Mouse (Mus musculus): Measurements from ENCODE around the gene 1700001L19Rik.
"Not testable (repeated sequence)": the region's sequence is repeated elsewhere in the genome, so short reads cannot be mapped to it uniquely, and the experiment has no call there.

Gene 1700001L19Rik

DNA sequence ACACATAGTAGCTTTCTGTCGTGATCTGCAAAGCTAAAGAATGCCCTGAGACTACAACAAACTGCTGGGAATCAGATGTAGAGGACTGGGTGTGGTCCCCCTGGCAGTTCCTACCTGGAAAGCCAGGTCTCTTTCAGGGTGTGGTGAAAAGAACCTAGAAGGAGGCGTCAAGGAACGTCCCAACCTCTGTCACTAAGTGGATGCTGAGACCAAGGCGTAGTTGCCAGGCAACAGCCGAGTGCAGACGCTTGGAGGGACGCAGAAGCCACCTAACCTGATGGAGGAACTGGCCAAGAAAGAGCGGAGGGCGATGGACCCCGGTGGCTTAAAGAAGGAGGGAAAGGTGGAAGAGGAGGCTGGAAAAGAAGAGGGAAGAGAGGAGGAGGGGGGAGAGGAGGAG is at the start of gene 1700001L19Rik:
TSS of gene 1700001L19Rik (plus strand) at position 223 of the 400 bp plus-strand sequence.
- DNase-seq, result no peak

DNA sequence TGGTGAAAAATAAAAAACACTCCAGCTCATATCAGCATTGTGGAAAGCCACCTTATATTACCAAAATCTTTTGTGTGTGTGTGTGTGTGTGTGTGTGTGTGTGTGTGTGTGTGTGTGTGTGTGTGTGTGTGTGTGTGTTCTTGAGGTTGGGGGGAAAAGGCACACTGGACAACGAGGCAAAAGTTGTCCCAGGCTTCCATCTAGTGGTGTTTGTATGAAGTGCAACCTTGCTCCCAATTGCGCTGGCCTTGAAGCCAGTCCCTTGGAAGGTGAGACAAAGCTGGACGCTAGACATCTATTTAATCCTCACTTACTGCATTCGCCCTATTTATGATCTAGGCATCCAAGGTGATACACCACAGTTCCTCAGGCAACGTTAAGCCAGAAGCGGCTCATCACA is 43.8 kb upstream of the 1700001L19Rik start:
- not testable (repeated sequence) for DNase-seq

DNA sequence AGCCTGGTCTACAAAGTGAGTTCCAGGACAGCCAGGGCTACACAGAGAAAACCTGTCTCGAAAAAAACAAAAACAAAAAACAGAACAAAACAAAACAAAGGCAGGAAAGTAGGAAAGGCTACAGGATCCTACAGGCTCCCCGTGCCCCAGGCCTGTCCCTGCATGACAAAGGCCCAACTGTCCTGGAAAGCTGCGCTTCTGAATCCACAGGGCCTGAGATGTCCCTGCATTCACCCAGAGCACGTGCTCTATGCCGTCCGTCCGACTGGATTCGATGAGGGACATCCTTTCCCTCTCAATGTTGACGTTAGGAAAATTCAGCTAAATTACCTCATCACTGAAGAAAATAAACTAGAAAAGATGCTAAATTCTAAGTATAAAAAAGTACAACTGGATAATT is 29.1 kb upstream of the 1700001L19Rik start:
- DNase-seq, result no peak

DNA sequence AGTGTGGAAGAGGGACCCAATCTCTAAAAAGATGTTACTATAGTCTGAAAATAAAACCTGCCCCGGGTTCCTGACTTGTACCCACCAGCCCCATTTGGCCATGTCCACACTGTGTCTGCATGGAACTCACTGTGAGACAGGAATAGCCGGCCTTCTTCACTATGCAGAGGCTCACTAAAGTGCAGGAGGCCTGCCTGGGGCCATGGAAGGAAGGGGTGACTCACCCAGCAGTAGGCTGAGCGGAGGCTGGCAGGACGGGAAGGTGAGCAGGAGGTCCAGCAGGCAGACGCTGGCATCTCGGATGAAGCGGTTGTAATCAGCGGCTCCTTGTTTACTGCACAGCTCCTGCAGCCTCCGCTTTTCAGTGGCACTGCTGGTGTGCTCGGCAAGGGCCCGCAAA is 28.7 kb upstream of the 1700001L19Rik start:
- no peak for DNase-seq

DNA sequence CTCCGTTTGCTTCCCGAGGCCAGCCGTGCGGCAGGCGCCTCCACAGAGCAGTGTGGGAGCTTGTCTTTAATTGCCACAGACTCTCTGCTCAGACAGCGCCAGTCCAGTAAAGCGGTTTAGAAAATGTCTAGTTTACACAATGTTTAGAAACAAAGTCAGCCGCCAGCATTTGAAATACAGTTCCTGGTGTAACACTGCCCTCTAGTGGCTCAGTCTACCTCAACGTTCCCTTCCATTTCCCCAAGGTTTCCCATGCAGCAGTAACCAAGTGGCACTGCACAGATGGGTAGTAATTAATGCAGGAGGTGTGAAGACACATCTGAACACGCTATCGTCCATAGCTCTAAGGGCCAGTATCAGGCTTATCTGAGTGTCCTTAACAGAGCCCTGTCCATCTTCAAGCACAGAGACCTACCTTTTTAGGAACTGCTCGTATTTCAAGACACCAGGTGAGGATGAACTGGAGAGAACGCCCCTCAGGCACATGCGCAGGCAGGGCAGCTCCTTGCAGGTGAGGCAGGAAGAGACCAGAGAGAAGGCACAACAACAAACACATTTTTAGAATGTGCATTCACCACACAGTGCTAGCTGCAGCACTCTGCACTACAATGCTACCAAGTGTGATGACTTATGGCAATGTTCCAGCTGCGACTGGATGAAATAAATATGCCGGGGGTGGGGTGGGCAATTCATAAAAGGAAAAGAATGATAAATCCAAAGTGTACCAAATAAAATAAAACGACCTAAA is 27.5 kb upstream of the 1700001L19Rik start:
- peak; percentile 26 for DNase-seq

DNA sequence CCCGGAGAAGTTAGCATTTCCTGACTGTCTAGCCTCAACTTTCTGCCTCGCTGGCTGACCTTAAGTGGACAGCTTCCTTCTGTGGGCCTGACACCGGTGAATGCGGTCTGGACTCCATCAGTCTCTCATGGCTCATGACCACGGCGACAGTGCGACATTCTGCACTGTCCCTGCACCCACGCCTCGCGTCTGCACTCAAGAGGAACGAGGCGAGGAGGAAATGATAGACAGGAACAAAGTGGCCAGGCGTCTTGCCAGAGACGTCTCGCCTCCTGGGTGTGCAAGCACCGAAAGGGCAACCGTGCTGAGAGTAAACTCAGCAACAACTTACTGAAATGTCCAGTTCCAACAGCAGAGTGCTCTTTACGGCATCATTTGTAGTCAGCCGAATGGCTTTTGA is 25.0 kb upstream of the 1700001L19Rik start:
- DNase-seq, result no peak

DNA sequence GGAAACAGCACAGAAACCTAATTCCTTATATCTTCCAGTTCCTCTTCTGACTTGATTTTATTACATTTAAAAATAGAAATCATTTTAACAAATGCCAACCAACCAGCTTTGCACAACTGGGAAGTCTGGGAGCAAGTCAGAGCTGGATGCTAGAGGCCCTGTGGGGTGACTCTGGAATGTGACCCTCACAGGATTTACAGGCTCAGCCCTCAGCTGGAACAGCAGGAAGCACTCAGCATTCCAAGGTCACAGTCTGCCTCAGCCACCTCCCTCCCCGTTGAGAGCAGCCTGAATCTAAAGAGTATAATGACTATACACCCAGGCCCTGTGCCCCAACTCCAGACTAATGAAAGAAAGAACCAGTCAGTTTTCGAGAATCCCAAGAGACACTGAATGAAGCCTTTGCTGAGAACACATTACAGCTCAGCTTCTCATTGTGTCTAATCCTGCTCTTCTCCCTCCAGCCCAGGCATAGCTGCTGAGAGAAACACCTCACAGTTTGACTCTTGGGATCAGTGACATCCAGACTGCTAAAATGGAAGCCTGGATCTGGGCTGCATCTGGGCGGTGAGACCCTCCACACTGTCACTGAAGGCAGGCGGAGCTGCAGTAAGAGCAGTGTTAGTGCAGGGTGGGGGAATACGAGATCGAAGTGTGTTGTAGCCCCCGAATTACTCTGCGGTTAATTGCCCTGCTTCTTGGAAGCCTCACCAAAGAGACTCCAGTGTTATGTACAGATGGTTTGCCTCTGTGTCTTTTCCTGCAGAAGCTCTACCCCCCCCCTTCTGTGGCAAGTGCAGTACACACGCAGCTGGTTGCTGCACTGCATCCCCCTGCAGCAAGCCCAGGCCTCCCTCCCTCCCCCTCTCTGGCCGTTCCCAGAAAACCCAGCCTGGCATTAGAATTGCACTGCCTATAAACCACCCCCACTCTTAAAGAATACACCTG is 24.0 kb upstream of the 1700001L19Rik start:
- DNase-seq, result no peak

DNA sequence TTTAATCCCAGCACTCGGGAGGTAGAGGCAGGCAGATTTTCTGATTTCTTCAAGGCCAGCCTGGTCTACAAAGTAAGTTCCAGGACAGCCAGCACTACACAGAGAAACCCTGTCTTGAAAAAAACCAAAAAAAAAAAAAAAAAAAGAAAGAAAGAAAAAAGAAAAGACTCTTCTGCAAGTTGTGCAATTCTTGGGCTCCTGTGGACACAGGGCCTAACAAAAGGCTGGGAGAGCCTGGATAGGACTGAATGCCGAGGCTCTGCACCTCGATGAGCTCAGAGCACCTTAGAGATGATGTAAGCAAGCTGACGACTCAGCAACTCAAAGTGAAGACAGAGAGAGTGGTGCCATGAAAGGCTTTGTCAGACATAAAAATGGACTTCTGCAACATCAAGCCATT is 22.8 kb upstream of the 1700001L19Rik start:
- no peak for DNase-seq

DNA sequence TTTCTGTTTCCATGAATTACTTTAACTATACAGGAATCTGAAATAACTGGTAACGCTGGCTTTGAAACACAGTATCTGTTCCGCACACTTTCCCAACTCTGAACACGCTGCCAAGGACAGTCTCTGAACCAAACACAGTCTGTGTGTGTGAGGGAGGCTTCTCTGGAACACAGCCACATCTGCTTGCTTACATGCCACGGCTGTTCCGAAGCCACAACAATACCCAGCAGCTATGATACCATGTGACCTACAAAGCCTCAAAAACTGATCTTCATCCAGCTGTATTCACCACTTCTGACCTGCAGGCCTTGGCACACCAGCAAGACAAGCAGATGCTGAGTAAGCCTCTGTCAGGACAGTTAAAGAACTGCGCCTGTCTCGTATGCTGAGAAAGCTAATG is 19.3 kb upstream of the 1700001L19Rik start:
- DNase-seq, result no peak

DNA sequence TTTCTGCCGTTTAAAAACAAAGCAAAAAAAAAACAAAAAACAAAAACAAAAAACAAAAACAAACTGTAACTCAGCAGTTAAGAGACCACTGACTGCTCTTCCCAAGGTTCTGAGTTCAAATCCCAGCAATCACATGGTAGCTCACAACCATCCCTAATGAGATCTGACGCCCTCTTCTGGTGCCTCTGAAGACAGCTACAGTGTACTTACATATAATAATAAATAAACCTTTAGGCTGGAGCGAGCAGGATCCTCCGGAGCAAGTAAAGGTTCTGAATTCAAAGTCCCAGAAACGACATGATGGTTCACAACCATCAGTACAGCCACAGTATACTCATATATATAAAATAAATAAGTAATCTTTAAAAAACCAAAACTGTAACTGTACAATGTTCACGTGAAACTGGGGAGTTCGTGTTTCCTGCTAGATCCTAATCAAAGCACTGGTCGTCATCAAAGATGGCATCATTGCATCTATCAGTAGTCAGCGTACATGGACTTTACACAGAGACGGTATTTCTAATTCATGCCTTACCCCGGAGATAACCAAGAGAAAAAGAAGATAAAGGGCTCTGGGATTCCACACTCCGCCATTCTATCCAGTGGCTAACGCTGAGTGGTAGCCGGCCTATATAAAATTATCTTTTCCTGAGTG is 16.0 kb upstream of the 1700001L19Rik start:
- no peak for DNase-seq

DNA sequence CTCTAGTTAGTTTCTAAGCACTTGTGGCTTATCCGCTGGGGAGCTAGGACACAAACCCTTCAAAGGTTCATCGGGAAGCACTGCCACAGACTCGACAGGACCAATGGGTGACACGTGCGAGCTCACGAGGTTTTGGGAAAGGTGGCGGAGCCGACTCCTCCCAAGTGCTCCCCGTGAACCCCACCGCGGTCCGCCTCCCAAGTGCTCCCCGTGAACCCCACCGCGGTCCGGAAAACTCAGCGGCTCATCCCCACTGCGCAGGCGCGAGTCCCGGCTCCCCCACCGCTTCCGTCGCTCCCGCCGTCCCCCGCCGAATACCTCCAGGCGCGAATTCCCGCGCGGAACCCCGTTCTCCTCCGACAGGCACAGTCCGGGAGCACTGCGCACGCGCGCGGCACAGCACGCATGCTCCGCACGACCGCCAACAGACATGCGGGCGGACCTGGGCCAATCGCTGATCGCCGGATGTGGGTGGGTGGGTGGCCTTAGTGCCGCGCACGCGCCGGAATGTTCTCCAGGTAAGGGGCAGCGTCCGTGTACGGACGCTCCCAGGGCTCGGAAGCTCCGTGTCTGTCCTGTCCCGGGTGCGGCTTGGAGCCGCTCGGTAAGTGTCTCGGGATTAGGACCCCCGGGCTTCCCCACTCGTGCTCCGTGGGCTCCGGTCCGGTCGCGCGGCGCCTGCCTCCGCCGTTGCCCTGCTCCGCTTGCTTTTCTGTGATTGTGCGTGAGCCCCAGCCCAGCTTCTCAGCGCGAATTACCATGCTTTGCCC is 15.3 kb upstream of the 1700001L19Rik start, which contains the start of the genes Mtrr and Fastkd3:
TSS of gene Mtrr (minus strand) at position 403 of the 770 bp plus-strand sequence.
TSS of gene Fastkd3 (plus strand) at position 488 of the 770 bp plus-strand sequence.
- DNase-seq, result peak; percentile 98

DNA sequence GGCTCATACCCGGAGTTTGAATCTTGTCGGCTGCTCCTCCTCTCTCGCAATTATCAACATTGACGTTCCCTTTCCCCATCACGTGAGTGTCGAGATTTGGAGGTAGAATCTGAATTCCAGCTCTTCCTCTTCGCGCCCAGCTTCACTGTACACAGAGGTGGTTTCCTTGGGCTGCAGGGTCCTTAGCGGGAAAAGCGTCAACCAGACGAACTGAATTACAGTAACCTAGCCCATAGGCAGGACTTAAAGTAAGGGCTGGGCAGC is 14.8 kb upstream of the 1700001L19Rik start:
- peak; percentile 15 for DNase-seq

DNA sequence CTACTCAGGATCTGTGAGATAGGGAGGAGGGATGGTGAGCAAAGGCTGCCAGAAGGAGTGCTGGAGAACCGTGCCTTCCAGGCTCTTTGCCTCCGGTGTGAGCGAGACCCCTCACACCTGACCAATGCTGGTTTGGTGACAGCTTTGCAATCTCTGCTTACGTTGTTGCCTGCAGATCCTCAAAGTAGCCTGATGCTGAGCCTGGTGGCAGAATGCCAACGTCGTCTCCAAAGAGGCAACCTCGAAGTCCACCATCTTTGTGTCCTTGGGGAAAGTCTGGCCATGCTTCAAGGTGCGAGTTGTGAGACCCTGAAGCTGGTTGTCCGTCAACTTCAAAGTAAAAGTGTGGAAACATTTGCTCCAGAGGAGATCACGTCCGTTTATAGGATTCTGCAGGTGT is 13.3 kb upstream of the 1700001L19Rik start:
- DNase-seq, result no peak

DNA sequence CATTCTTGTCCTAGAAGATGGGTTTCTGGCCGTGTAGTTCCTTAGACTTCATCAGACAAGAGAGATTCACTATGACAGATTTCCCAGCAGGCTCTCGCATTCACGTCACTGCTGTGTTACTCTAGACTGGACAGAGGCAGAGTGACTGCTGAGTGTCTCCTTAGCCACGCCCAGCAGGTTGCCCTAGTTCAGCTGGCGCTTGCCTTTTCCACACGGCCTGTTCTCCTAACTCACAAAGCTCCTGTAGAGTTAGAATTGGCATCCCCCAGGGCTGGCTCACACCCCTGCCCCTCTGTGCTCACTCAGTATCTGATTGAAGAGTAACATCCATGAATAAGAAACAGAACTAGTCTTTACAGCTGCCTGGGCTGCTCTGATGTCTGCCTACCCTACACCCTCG is 11.8 kb upstream of the 1700001L19Rik start:
- DNase-seq, result no peak

DNA sequence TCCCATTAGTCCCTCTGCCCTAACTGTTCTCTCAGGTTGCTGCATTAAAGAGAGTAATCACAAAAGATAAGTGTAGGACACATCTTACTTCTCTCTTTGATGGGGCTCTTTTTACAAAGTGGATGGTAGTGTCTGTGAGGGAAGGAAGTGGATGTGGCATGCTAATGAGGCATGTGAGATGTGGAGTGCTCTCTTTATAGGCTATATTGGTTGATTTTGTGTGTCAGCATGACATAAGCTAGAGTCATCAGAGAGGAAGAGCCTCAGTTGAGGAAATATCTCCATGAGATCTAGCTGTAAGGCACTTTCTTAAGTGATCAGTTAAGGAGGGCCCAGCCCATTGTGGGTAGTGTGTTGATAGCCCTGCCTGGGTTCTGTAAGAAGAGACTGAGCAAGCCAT is 8.9 kb upstream of the 1700001L19Rik start:
- no peak for DNase-seq

DNA sequence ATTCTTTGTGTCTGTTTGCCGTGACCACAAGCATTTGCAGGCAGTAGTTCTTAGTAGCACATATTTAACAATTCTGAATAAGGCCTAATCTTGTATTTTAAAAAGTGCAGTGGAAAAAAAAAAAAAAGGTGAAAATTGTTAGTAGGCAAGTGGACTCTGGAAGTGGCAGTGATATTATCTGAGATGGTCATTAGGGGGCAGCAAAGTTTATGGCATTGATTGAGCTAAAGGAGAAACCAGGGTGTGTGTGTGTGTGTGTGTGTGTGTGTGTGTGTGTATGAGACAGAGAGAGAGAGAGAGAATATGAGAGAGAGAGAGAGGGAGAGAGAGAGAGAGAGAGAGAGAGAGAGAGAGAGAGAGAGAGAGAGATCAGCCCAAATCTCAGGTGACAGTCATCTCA is 3.4 kb upstream of the 1700001L19Rik start:
- DNase-seq, result no peak

DNA sequence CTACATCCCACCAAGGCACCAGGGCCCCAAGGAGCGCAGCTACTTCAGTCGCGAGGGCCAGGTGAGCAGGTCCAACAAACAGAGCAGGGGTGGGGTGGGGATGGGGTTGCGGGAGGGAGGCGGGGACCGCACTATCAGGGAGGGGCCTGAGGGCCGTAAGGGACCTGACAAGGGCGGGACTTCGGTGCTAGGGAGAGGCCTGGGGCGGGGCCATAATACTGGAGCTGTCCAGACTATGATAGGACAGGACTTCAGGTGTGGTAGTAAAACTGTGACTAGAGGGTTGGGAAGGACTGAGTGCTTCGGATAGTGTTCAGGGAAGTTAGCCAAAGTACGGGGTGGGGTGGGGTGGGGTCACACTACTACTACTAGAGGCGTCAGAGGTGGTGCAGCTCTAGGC is 446 bp downstream of the 1700001L19Rik start:
- no peak for DNase-seq

DNA sequence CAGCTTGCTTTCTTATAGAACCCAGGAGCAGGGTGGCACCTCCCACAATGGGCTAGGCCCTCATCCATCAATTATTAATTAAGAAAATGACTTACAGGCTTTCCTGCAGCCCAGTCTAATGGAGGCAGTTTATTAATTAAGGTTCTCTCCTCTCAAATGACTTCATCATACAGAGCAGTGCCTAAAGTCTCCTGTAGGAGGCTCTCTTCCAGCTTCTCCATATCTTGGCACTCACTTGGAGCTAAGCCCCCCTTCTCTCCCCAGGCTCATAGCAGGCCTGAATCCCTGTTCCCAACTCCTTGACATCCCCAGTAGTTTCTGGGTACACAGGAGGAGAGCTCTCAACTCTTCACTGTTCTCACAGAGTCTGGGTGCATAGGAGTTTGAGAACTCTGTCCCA is 1.7 kb downstream of the 1700001L19Rik start:
- no peak for DNase-seq

DNA sequence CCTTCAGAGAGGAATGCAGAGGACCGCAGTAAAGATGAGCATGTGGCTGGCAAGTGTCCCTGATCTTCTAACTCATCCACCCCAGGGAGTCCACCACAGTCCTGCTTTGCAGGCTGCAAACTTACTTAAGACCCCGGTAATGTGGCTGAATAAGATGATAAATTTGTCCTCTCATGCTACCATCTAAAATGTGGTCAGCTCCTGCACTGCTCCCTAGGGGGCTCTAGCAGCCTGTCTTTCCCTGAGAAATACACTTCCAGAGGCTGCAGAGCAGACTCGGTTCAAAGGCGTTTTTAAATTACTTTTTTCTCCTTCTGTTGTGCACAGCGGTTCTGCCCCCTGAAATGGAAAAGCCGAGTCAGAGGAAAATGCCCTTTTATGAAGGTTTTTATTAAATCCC is 4.0 kb downstream of the 1700001L19Rik start:
- DNase-seq, result no peak

DNA sequence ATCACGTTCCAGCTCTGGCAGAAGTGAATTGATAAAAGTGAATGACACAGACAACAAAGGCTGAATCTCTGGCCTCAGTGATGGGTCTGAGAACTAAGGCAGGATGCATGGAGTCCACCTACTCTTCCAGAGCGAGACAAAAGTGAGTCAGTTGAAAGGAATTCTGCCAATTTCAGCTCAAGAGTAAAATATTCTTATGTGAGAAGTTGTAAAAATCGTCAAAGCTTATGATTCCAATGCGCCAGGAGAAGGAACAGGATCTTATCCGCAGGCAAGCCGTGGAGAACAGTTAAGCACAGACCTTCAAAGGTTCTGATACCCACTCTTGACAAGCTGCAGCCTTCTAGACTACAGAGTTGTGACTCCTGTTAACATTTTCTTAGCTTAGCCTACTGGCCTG is 5.9 kb downstream of the 1700001L19Rik start:
- no peak for DNase-seq

DNA sequence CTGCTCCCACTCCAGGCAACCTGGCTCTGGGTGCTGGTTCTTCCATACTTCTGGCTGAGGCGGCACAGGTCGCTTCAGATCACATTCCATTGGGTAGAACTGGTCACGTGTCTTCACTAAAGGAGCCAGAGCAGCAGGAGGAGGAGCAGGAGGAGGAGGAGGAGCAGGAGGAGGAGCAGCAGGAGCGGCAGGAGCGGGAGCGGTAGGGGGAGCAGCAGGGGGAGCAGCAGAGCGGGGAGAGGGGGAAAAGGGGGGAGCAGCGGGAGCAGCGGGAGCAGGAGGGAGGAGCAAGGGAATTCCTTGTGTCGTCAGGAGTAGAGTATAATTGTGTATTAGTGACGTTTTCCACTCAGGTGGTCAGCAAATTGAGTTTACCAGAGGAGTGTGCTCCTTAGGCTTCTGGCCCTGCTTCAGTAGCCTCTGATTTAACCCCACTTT is 8.5 kb downstream of the 1700001L19Rik start:
- DNase-seq, result no peak

DNA sequence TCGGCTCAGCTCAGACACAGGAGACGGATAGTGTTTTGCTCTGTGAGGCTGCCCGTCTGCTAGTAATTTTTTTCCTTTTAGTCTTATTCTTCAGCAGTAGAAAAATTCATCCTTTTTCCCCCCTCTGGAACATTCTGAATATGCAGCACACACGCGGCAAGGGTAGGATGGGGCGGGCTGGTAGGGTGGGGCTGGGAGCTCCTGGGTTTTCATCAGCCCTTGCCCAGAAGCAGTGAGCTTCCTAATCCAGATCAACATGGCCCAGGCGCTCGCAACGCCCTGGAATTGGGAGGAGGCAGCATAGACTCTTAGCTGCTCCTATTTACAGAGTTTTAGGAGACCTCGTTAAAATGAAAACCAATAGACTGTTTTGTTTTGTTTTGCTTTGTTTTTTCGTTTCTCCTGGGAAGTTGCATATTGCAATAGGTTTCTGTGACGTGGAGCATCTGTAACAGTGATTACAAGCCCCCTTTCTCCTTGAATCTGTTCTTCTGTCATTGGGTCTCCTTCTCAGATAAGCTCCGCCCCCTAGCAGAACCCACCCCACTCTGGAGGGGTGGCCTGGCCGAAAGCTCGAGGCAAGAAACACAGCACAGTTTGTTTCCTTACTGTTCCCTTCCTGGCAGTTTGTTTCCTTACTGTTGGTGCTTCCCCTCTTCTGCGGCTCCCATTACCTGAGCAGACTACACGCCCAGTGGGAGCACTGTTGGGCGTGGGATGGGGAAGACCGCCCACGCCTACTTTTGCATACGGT is 10.6 kb downstream of the 1700001L19Rik start:
- no peak for DNase-seq

Data from cerebellum, adult 11 months (tissue).